Mouse (Mus musculus): ENCODE data around the gene Igbp1b.

Gene Igbp1b

GRCm38 (mm10) chr6:138658516-138658915 is at the start of gene Igbp1b:
Gene Igbp1b, minus strand, starts transcription at chr6:138658544.
- DNase-seq = no peak

GRCm38 (mm10) chr6:138682959-138683358 is 24.6 kb upstream of the Igbp1b start:
- no peak for DNase-seq

GRCm38 (mm10) chr6:138672704-138673141 is 14.4 kb upstream of the Igbp1b start:
- DNase-seq = no peak

GRCm38 (mm10) chr6:138665416-138665815 is 7.1 kb upstream of the Igbp1b start:
- DNase-seq = no peak

- DNase-seq = no peak
These were observed 12.7 kb downstream of the Igbp1b start for GRCm38 (mm10) chr6:138645604-138646003.

GRCm38 (mm10) chr6:138639351-138639750 is 19.0 kb downstream of the Igbp1b start:
- no peak for DNase-seq

- DNase-seq = no peak
These were observed 37.6 kb downstream of the Igbp1b start for GRCm38 (mm10) chr6:138620786-138621185.

- DNase-seq = no peak
These were observed 39.9 kb downstream of the Igbp1b start for GRCm38 (mm10) chr6:138618396-138618795.

Data from thymus, adult 18-20 months (tissue).